Mouse (Mus musculus): Measurements from ENCODE around the gene Glrx5.

Gene Glrx5

DNA sequence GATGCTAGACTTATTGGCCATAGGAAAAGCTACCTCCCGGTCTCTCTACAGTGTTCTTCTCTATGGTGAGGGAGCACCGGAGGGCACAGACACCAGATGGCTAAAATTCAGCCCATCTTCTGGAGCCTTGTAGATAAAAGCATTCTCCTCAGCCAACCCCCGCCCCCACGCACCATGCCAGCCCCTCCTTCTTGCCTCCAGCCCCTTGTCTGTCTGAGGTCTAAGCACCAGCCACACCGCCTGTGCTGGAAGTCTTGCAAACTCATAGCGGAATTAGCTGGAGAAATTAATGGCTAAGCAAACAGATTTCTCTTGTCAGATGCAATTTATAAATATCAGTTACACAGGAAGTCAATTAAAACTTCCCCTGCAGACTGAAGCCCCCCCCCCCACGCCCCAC lies 43.0 kb downstream of the Glrx5 start:
- no peak for DNase-seq

DNA sequence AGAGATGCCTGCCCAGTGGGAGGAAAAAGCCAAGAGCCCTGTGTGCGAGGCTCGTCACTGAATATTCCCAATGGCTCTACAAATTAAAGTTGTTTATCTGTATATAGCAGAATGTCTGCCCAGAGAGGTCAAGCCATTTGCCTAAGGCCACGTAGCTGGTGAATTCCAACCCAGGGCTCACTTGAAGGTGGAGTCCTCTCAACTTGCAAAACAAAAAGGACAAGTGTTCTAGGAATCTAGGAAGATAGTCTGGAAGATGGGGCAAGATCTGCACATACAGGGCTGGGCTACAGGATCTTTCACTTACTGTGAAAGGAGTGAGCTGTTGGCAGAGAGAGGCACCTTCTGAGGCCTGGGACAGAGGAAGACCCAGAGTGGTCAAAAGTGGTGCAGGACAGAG lies 44.0 kb downstream of the Glrx5 start:
- no peak for DNase-seq

DNA sequence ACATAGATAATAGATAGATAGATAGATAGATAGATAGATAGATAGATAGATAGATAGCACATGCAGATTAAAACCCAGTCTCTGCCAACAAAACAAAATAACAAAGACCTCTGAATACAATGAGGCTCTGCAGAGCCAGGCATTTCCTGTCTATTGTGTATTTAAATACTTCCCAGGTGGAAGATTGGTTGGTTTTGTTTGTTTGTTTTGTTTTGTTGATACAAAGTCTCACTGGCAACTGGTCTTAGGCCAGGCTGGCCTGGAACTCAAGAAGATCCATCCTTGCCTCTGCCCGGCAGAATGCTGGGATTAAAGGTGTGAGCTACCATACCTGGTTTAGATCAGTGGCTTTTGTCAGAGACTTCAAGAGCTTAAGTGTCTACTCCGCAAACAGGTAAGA lies 44.7 kb downstream of the Glrx5 start:
- no peak for DNase-seq

DNA sequence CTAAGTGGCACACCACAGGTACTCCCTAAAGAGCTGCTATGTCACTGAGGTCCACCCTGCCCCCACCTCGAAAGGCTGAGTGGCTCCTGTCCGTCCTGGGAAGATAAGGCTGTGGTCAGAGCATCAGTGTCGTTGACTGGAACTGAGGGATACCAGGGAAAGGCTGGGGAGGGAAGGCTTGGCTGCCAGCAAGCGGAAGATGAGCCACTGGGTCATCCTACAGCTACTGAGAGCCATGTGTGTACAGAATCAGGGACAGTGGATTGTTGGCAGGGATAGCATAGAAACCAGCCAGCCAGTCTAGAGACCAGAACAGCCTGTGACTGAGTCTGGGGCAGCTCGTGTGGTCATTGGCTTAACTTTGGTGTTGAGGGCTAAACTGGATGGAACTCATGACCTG lies 51.7 kb downstream of the Glrx5 start:
- DNase-seq: no peak

DNA sequence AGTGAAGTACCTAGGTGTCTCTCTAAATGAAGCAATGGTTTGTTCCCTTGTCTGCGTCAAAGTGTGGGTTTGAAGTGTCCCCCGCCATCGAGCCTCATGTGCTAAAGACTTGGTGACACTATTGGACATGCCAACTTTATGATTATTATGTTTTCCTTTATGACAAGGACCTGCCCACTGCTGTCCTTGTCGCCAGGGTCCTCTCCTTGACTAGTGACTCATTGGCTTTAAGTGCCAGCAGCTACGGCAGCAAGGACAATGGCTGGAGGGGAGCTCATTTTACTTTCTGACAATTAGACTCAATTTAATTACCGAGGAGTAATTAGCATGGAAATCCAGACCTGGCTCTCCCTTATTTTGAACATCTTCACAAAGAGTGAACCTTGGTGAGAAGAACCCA lies 52.3 kb downstream of the Glrx5 start:
- DNase-seq: no peak

DNA sequence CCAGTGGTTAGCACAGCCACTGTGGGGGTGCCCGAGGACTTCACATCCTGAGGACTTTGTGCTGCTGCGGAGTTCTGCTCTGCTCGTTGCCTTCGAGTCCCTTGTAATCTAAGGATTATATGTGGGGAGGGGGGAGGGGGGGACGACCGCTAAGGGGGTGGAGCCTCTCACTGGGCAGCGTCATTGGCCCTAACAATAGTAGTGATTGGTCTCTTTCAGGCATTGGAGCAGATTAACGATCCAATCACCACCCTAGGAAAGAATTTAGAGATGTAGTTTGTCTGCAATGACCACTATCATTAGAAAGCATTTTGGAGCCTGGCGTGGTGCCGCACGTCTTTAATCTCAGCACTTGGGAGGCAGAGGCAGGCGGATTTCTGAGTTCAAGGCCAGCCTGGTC lies 52.8 kb downstream of the Glrx5 start:
- DNase-seq: no peak

DNA sequence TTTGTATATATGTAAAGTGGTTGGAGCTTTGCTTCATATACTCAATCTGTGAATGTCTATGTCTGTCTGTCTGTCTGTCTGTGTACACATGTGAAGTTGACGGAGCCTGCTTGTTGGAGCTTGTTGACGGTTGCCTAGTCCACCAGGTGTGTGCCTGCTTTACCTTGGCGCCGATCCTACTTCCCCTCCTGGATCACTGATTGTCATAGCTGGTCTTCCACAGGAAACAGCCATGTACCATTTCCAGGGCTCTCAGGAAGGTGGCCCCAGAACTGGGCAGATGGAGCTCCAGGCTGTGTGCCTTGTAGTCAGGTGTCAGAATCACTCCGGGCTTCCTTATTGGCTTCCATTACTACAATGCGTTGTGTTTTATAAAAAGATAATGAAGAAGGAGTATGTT lies 54.3 kb downstream of the Glrx5 start:
- no peak for DNase-seq

DNA sequence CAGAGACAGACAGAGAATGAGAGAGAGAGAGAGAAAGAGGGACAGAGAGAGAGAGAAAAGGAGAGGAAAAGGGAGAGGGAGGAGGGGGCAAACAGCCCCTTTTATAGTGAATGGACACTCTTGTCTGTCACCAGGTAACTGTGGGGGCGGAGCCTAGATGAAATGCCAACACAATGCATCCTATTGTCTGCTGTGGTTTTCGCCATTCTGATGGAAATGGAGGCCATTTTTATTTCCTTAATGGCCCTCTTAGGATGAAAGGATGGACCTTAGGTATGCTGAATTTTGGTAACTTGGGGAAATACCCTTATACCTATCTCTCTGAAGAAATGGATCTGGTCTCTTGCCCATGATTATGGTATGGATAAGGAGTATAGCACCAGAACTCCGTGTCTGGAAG lies 54.9 kb downstream of the Glrx5 start:
- DNase-seq: no peak

DNA sequence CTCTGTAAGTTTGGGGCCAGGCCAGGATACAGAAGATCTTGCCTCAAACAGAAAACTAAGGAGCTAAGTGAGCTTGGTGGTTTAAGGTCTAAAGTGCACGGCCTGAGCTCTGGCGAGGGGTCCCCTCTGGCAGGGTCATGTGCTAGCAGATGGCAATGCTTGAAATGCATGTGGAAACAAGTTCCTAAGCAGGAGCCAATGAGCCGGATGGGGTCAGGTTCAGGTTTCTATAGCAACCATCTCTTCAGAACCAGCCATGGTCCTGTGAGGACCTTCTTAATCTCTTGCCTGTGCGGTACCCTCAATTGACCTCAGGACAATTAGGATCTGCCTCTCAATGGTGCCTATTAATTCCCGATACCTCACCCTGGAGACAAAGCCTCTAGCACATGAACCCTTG lies 56.7 kb downstream of the Glrx5 start:
- peak; percentile 48 for DNase-seq

DNA sequence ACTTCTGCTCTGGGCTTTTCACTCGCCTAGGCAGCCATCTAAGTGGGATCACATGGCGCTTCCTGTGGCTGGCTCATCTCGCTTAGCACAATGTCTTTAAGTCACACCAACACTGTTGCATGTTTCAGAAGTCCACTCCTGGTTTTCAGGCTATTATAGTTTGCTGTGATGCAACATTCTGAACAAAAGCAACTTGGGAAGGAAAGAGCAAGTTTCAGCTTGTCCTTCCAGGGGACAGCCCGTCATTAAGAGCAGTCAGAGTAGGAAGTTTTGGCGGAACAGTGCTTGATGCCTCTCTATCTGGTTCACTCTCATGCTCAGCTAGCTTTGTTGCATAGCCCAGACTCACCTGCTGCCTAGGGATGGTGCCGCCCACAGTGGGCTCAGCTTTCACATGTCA lies 59.1 kb downstream of the Glrx5 start:
- no peak for DNase-seq
